Mouse (Mus musculus) erythroblast, embryonic 14.5 days (primary cell): ENCODE measurements around the gene Btaf1. TPM values are rescaled to one million over a fixed set of nuclear protein-coding genes. Genes with fewer than 3 reads are reported as not detected.
"Not testable (repeated sequence)": the region's sequence is repeated elsewhere in the genome, so short reads cannot be mapped to it uniquely, and the experiment has no call there.

Experiments used
- H3K27me3 ChIP-seq: 2 replicates; pipeline ENCODE4 v1.6.1; 2012; ENCODE audit warnings: inconsistent platforms; ENCODE audit not compliant: control insufficient read depth
- H3K36me3 ChIP-seq: 2 replicates; pipeline ENCODE4 v1.6.1; 2012; ENCODE audit warnings: mild to moderate bottlenecking, inconsistent platforms; ENCODE audit not compliant: control insufficient read depth
- H3K4me1 ChIP-seq: 2 replicates; pipeline ENCODE4 v1.6.1; 2012; ENCODE audit warnings: inconsistent platforms; ENCODE audit not compliant: control insufficient read depth
- H3K4me3 ChIP-seq: replicated peaks from 2 replicates; pipeline ENCODE3; 2012; ENCODE audit warnings: moderate library complexity, mild to moderate bottlenecking, inconsistent platforms
- H3K9me3 ChIP-seq: 2 replicates; pipeline ENCODE4 v1.6.1; 2012; ENCODE audit warnings: low read length, inconsistent platforms, mixed read lengths; ENCODE audit not compliant: control insufficient read depth
- GATA1 ChIP-seq: IDR thresholded peaks from 2 replicates; pipeline ENCODE4 v1.6.1; 2012; ENCODE audit warnings: low read length, inconsistent platforms, mixed read lengths
- TAL1 ChIP-seq: IDR thresholded peaks from 3 replicates; pipeline ENCODE4 v1.6.1; 2012; ENCODE audit warnings: low read length, inconsistent platforms, mixed read lengths
- polyA plus RNA-seq: library from polyadenylated mRNA; stranded (reverse); fragments of >175 nt; gene quantifications from 2 replicates; pipeline ENCODE4 v1.2.3, GENCODE M21; 2012

The Btaf1 gene
- polyA plus RNA-seq, 1 experiment, result 0.10 TPM

DNA sequence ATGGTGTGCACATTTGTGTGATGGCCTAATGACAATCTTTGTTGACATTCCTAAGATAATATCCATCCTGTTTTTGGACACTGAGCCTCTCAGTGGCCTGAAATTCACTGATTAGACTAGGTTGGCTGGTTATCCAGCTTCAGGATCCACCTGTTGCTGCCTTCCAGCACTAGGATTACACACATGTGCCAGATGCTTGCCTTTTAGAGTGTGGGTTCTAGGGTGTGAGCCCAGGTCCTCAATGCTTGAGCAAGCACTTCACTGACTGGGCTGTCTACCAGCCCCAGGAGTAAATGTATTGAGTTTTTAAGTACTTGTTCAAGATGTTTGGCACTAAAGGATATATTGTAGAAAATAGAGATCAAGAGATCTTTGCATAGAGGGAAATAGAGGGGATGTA is 12.1 kb downstream of the Btaf1 start:
- H3K9me3 ChIP-seq, result no peaks in the 10 kb centered on the region
- peaks cover 36% of the 10 kb centered on the region for H3K36me3 ChIP-seq
- TF ChIP-seq GATA1 (no peak), TAL1 (no peak)
- H3K27me3 ChIP-seq, result no peaks in the 10 kb centered on the region
- H3K4me3 ChIP-seq, result no peak overlapping the region
- peaks cover 38% of the 10 kb centered on the region for H3K4me1 ChIP-seq

DNA sequence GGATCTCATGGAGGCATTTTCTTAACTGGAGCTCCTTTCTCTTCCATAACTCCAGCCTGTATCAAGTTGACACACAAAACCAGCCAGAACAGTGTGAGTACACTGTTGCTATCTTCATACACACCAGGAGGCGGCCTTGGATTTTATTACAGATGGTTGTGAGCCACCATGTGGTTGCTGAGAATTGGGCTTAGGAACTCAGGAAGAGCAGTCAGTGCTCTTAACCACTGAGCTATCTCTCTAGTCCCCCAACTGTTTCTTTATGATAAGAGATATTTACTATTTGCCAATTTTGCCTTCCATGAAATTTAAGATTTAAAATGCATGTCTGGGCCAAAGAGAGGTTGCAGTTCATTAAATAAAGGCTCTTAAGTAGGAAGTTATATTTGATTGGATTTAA is 14.2 kb downstream of the Btaf1 start:
- H3K9me3 ChIP-seq, result no peaks in the 10 kb centered on the region
- TF ChIP-seq GATA1 (no peak), TAL1 (no peak)
- no peak overlapping the region for H3K4me3 ChIP-seq
- peaks cover 42% of the 10 kb centered on the region for H3K36me3 ChIP-seq
- peaks cover 30% of the 10 kb centered on the region for H3K4me1 ChIP-seq
- H3K27me3 ChIP-seq, result no peaks in the 10 kb centered on the region

DNA sequence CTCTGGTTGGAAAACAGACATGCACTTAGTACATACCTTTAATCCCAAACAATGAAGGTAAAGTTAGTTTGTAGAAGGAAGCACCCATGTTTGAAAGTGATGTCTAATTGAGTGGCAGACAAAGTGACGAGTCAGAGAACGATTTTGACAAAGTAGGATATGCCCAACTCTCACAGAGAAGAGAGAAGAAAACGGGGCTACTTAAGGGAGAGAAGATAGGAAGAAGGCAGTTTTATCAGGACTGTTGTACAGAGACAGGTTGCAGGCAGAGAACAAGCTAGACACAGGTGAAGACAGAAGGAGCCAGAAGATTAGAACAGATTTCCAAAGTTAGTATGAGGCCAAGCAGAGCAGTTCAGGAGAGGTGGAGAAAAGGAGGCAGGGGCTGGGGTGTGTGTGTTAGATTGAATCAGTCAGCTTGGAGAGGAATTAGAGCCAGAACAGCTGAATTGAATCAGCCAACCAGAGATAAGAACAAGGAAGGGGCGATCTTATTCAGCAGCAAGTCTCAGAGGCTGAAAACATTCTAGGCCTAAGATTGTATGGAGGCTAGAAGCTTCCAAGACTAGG is 27.8 kb downstream of the Btaf1 start:
- no peaks in the 10 kb centered on the region for H3K27me3 ChIP-seq
- no peaks in the 10 kb centered on the region for H3K9me3 ChIP-seq
- no peak for TF ChIP-seq GATA1
- TF ChIP-seq TAL1, result no peak; the same call in 2 of the 3 replicates
- no peak overlapping the region for H3K4me3 ChIP-seq
- peaks cover 83% of the 10 kb centered on the region for H3K36me3 ChIP-seq
- H3K4me1 ChIP-seq, result peaks cover 24% of the 10 kb centered on the region

DNA sequence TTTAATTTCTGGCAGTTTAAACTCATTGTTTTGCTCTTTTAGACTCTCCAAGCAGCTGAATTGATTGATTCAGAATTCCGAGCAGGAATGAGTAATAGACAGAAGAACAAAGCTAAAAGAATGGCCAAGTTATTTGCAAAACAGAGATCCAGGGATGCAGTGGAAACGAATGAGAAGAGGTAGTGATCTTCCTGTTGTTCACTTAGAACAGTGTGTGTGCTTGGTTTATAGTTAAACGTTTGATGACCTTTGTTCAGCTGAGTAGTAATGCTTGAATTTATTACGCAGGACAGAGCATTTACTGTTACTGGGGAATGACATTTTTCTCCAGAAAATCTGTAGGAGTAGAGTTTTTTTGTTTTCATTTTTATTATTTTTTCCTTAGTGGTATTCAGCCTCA is 32.5 kb downstream of the Btaf1 start:
- Histone ChIP-seq H3K4me1 (peaks cover 18% of the 10 kb centered on the region), H3K4me3 (no peak overlapping the region), H3K36me3 (peaks cover 85% of the 10 kb centered on the region), H3K27me3 (no peaks in the 10 kb centered on the region), H3K9me3 (no peaks in the 10 kb centered on the region)
- TF ChIP-seq TAL1 (no peak), GATA1 (no peak)

DNA sequence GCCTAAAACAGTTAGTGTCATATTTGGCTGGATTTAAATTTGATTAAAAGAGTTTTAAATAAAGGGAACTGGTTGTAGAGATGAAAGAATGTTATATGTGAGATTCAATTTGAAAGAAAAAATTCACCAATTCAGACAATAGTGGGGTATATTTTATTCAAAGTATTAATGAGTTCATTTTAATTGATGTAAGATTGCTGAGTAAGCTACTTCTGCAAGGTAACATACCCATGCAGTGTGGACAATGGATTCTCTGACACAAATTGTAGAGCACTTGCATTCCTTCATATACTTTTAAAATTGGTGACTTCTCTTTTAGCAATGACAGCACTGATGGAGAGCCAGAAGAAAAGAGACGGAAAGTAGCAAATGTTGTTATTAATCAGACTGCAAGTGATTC is 35.4 kb downstream of the Btaf1 start:
- no peaks in the 10 kb centered on the region for H3K27me3 ChIP-seq
- TF ChIP-seq TAL1 (no peak), GATA1 (no peak)
- H3K4me3 ChIP-seq, result no peak overlapping the region
- H3K4me1 ChIP-seq, result peaks cover 13% of the 10 kb centered on the region
- H3K36me3 ChIP-seq, result peaks cover 96% of the 10 kb centered on the region
- H3K9me3 ChIP-seq, result no peaks in the 10 kb centered on the region

DNA sequence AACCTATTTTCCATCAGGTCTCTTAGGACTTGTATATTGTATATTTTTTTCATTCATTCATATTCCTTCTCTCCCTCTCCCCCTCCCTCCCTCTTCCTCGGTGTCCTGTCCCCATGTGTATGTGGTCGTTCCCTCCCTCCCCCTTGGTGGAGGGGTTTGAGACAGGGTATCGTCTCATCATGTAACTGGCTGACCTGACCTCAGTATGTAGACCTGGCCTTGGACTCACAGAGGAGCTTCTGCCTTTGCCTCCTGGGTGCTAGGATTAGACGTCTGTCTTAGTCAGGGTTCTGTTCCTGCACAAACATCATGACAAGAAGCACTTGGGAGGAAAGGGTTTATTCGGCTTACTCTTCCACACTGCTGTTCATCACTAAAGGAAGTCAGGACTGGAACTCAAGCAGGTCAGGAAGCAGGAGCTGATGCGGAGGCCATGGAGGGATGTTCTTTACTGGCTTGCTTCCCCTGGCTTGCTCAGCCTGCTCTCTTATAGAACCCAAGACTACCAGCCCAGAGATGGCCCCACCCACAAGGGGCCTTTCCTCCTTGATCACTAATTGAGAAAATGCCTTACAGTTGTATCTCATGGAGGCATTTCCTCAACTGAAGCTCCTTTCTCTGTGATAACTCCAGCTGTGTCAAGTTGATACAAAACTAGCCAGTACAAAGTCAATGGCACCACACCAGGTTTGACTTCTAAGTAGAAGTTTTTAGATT is 36.8 kb downstream of the Btaf1 start:
- H3K4me3 ChIP-seq, H3K9me3 ChIP-seq, H3K27me3 ChIP-seq: not testable (repeated sequence)
- Histone ChIP-seq H3K36me3 (peaks cover 95% of the 10 kb centered on the region), H3K4me1 (peaks cover 13% of the 10 kb centered on the region)

DNA sequence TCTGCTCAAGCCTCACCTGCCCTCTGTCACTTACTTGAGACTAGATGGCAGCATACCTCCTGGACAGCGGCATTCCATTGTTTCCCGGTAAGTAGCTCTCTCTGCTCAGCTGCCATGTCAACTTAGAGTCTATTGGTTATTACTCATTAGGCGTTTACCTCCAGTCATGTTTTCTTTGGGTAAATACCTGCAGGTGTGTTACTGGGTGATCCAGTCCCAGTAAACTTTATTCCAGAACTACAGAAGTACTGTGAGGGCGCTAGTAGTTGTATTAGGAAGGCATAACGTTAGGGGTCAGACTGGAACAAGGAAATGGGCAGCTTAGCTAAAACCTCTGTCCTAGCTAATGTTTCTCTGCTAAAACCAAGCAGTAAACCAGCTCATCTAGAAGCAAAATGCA is 78.7 kb downstream of the Btaf1 start:
- no peak overlapping the region for H3K4me3 ChIP-seq
- peaks cover 8% of the 10 kb centered on the region for H3K4me1 ChIP-seq
- H3K9me3 ChIP-seq, result no peaks in the 10 kb centered on the region
- no peaks in the 10 kb centered on the region for H3K27me3 ChIP-seq
- peaks cover 94% of the 10 kb centered on the region for H3K36me3 ChIP-seq
- no peak for TF ChIP-seq TAL1
- TF ChIP-seq GATA1, result no peak

DNA sequence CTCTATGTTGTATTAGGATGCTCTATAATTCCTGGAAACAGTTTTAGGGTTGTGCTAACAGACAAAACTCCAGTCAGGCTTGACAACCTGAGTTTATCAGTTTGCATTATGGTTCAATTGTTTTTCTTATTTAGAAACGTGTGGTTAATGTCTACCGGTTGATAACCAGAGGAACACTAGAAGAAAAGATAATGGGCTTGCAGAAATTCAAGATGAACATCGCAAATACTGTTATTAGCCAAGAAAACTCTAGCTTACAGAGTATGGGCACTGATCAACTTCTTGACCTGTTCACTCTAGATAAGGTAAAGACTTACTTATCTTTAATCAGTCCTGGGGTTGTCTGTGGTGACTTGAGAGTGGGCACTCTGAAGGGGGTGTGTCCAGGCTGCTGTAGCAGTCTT is 84.0 kb downstream of the Btaf1 start:
- Histone ChIP-seq H3K4me3 (no peak overlapping the region), H3K36me3 (peaks cover 98% of the 10 kb centered on the region), H3K9me3 (no peaks in the 10 kb centered on the region), H3K27me3 (no peaks in the 10 kb centered on the region), H3K4me1 (peaks cover 15% of the 10 kb centered on the region)
- TF ChIP-seq GATA1 (no peak), TAL1 (no peak)

DNA sequence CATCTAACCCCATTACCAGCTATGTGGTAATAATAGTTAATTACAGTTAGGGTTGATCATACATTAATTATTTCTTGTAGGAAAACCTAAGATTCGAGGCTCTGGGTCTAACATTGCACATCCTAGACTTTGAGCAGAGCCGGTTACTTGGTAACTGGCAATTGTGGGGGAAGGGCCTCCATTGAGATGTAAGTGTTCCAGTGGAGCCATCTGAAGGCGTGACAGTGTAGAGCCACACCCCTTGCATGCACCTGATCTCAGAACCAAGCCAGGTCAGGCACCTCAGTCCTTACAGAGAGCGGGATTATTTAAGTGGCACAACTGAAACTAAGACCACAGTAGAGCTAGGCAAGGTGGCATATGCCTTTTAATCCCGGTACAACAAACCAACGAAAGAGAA is 87.6 kb downstream of the Btaf1 start:
- no peak overlapping the region for H3K4me3 ChIP-seq
- peaks cover 65% of the 10 kb centered on the region for H3K36me3 ChIP-seq
- no peak for TF ChIP-seq TAL1
- TF ChIP-seq GATA1, result no peak
- H3K4me1 ChIP-seq, result peaks cover 21% of the 10 kb centered on the region
- no peaks in the 10 kb centered on the region for H3K9me3 ChIP-seq
- no peaks in the 10 kb centered on the region for H3K27me3 ChIP-seq
